Mouse (Mus musculus): Measurements from ENCODE around the gene Mical3.

GRCm38 (mm10) chr6:120926880-120927279 lies 203.9 kb downstream of the Mical3 start:
- TF ChIP-seq GATA1 (IDR thresholded peaks at IDR 0.05; ENCODE audit: borderline replicate concordance, low read length) (no peak), FLI1 (IDR thresholded peaks at IDR 0.05; ENCODE audit: low read length) (no peak)
